Mouse (Mus musculus) neutrophil, adult 83 days (primary cell): ENCODE results near the gene Kiss1r. TPM values are rescaled to one million over a fixed set of nuclear protein-coding genes. Genes with fewer than 3 reads are reported as not detected.

Experiments
- total RNA-seq, 2 experiments: library from RNA; stranded (reverse); gene quantifications; one replicate each; pipeline ENCODE4 v1.2.4; 2023

Kiss1r gene
- 1 to 10 TPM; 4.2 to 5.2 TPM for total RNA-seq

GRCm38 (mm10) chr10:79916808-79917531 lies at the start of gene Kiss1r:
Gene Kiss1r (plus strand): TSS chr10:79916971.

GRCm38 (mm10) chr10:79874290-79874862 lies 42.4 kb upstream of the Kiss1r start, which contains the start of the genes Prtn3 and Plppr3:
Gene Prtn3 (plus strand): TSS chr10:79874476.
Gene Plppr3 (minus strand): TSS chr10:79874634.

DNA sequence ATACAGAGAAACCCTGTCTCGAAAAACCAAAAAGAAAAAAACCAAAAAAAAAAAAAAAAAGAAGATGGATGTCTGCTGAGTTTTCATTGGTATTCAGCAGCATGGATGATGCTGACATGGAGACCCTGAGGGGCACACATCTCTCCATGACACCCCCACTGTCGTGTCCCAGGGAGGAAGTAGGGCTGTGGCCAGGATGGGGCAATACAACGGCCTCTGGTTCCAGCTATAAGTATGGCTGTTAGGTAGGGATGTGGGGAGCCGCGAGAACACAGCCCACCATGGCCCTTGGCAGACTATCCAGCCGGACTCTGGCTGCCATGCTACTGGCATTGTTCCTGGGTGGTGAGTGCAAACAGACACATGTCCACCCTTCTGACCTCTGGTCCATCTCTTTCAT lies 30.7 kb upstream of the Kiss1r start, which contains the start of gene Elane:
Gene Elane, plus strand, starts transcription at position 194 of the 400 bp plus-strand sequence.

GRCm38 (mm10) chr10:79890670-79891069 lies 26.1 kb upstream of the Kiss1r start, which contains the start of gene Cfd:
Gene Cfd (plus strand): TSS chr10:79890853.

GRCm38 (mm10) chr10:79908167-79909091 lies 8.3 kb upstream of the Kiss1r start, which contains the start of gene Med16:
Gene Med16 (minus strand): TSS chr10:79908923.

GRCm38 (mm10) chr10:79910556-79910955 lies 6.2 kb upstream of the Kiss1r start, which contains the start of gene Gm26602:
Gene Gm26602 (plus strand): TSS chr10:79910856.

DNA sequence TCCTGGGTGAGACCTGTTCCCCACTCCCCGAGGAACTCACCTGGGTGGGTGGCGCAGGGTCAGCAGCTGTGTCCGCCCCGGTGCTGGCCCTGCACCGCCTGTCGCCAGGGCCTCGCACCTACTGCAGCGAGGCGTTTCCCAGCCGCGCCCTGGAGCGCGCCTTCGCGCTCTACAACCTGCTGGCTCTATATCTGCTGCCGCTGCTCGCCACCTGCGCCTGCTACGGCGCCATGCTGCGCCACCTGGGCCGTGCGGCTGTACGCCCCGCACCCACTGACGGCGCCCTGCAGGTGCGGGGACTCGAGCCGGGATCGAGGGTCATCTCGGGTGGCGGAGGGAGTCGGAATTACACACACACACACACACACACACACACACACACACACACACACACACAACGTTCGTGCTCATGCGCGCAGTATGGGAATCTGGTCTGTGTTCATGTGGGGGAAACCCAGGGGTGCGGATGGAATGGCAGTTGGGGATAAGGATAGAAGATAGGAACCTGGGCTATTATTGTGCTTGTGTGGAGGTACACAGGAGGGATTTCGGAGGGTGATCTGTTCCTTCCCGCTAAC lies 4.3 kb downstream of the Kiss1r start, which contains the start of gene R3hdm4:
Gene R3hdm4, minus strand, starts transcription at position 251 of the 578 bp plus-strand sequence.

DNA sequence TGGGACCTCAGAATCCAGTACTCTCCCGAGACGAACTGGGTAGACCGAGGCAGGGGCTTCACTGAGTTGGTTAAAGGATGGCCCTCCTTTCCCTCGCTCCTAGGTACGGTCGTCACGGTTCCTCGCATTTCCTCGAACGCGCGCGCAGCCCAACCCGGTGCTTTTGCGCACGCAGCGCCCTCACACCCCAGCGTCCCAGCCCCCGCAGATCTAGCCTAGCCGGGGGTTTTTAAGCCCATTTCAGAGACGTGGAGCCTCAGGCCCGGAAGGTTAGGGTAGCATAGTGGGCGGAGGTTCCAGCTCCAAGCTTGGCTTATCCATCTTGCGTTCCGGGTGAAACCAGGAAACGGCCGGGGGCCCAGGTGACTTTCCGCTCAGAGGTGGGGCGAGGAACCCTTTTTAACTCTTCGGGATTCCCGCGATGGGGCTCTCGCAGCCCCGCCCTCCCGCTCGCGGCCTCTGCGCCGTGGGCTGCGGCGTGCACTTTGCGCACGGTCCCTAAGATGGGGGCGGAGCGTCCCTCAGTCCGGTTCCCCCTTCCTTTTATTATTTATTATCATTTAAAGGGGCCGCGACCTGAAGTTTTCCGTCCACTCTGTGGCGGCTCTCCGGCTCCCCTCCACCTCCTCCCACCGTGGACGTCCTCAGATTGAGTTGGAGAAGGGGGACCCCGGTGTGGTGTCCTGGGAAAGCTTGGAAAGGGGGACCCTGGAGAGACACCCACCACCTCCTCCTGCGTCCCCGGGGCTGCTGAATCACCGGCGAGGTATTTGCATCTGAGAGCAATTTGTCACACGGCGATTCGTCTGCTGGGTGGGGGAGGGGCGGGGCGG lies 9.9 kb downstream of the Kiss1r start, which contains the start of gene Arid3a:
Gene Arid3a, plus strand, starts transcription at position 553 of the 833 bp plus-strand sequence.

GRCm38 (mm10) chr10:79959847-79960601 lies 43.3 kb downstream of the Kiss1r start, which contains the start of gene Wdr18:
Gene Wdr18 (plus strand): TSS chr10:79960152.

GRCm38 (mm10) chr10:79970415-79971182 lies 53.8 kb downstream of the Kiss1r start, which contains the start of gene Grin3b:
Gene Grin3b (plus strand): TSS chr10:79970715.

Other genes starting within 250 kb of the Kiss1r start
- 10 to 100 TPM; 20.0 to 24.9 TPM for gene Tpgs1, start 247.6 kb upstream of the Kiss1r start, total RNA-seq
- gene Cdc34, start 234.8 kb upstream of the Kiss1r start, total RNA-seq = 10 to 100 TPM; 68.4 to 73.0 TPM
- gene Gzmm, start 228.0 kb upstream of the Kiss1r start, total RNA-seq = 1 to 10 TPM; 1.2 to 2.0 TPM
- gene Bsg, start 212.5 kb upstream of the Kiss1r start, total RNA-seq = 100 to 1,000 TPM; 142 to 159 TPM
- gene Hcn2, start 200.3 kb upstream of the Kiss1r start, total RNA-seq = under 1 TPM in 1 of 2 experiments, not detected in 1; 0.31 TPM
- gene Polrmt, start 170.4 kb upstream of the Kiss1r start, total RNA-seq = 10 to 100 TPM; 12.2 to 14.2 TPM
- not detected for gene Fgf22, start 161.9 kb upstream of the Kiss1r start, total RNA-seq
- 10 to 100 TPM; 23.5 to 29.1 TPM for gene Rnf126, start 150.0 kb upstream of the Kiss1r start, total RNA-seq
- 1 to 10 TPM; 4.3 to 4.5 TPM for gene Fstl3, start 139.7 kb upstream of the Kiss1r start, total RNA-seq
- gene Prss57, start 126.0 kb upstream of the Kiss1r start, total RNA-seq = 10 to 100 TPM; 22.9 to 23.5 TPM
- 100 to 1,000 TPM; 118 to 122 TPM for gene Palm, start 123.4 kb upstream of the Kiss1r start, total RNA-seq
- gene Misp, start 96.0 kb upstream of the Kiss1r start, total RNA-seq = 1 to 10 TPM in 1 of 2 experiments, under 1 TPM in 1; 0.64 to 1.1 TPM
- gene Ptbp1, start 62.5 kb upstream of the Kiss1r start, total RNA-seq = 100 to 1,000 TPM; 255 to 282 TPM
- 100 to 1,000 TPM; 525 to 560 TPM for gene Prtn3, start 42.5 kb upstream of the Kiss1r start, total RNA-seq
- 10 to 100 TPM; 20.1 to 25.2 TPM for gene Plppr3, start 42.3 kb upstream of the Kiss1r start, total RNA-seq
- gene Elane, start 30.7 kb upstream of the Kiss1r start, total RNA-seq = 100 to 1,000 TPM; 647 to 654 TPM
- under 1 TPM in 1 of 2 experiments, not detected in 1; 0.46 TPM for gene Cfd, start 26.1 kb upstream of the Kiss1r start, total RNA-seq
- gene Med16, start 8.0 kb upstream of the Kiss1r start, total RNA-seq = 10 to 100 TPM; 33.3 to 34.5 TPM
- not detected for gene Gm26602, start 6.1 kb upstream of the Kiss1r start, total RNA-seq
- 100 to 1,000 TPM; 448 to 486 TPM for gene R3hdm4, start 4.2 kb downstream of the Kiss1r start, total RNA-seq
- 100 to 1,000 TPM; 176 to 193 TPM for gene Arid3a, start 10.1 kb downstream of the Kiss1r start, total RNA-seq
- 1 to 10 TPM; 8.5 to 9.7 TPM for gene Wdr18, start 43.2 kb downstream of the Kiss1r start, total RNA-seq
- gene Grin3b, start 53.7 kb downstream of the Kiss1r start, total RNA-seq = under 1 TPM in 1 of 2 experiments, not detected in 1; 0.20 TPM
- 10 to 100 TPM; 64.3 to 74.9 TPM for gene Tmem259, start 67.4 kb downstream of the Kiss1r start, total RNA-seq
- gene Cnn2, start 71.6 kb downstream of the Kiss1r start, total RNA-seq = 100 to 1,000 TPM; 518 to 532 TPM
- gene Abca7, start 79.5 kb downstream of the Kiss1r start, total RNA-seq = 100 to 1,000 TPM; 108 to 114 TPM
- gene Arhgap45, start 99.7 kb downstream of the Kiss1r start, total RNA-seq = 100 to 1,000 TPM; 413 to 426 TPM
- 10 to 100 TPM; 40.4 to 41.4 TPM for gene Polr2e, start 122.8 kb downstream of the Kiss1r start, total RNA-seq
- 100 to 1,000 TPM; 313 to 334 TPM for gene Gpx4, start 130.2 kb downstream of the Kiss1r start, total RNA-seq
- gene Sbno2, start 188.6 kb downstream of the Kiss1r start, total RNA-seq = 100 to 1,000 TPM; 125 to 162 TPM
- 100 to 1,000 TPM; 175 to 179 TPM for gene Stk11, start 198.8 kb downstream of the Kiss1r start, total RNA-seq
- gene Atp5d, start 221.7 kb downstream of the Kiss1r start, total RNA-seq = 100 to 1,000 TPM; 122 to 126 TPM
- gene Cbarp, start 223.9 kb downstream of the Kiss1r start, total RNA-seq = 1 to 10 TPM; 1.3 to 1.7 TPM
- gene Midn, start 231.3 kb downstream of the Kiss1r start, total RNA-seq = 100 to 1,000 TPM; 232 to 270 TPM
- gene Cirbp, start 249.0 kb downstream of the Kiss1r start, total RNA-seq = 10 to 100 TPM; 33.5 to 40.3 TPM